Mouse (Mus musculus) brain, embryonic 14.5 days (tissue): ENCODE results near the gene Gm11114.

Source experiments
- CTCF ChIP-seq: fragments of 200-500 bp; IDR thresholded peaks from 2 replicates; pipeline ENCODE4 v1.5.1; 2012; ENCODE audit warnings: inconsistent platforms, mild to moderate bottlenecking, moderate library complexity, borderline replicate concordance; ENCODE audit not compliant: insufficient read depth, insufficient read length; ENCODE audit errors: extremely low read depth
- POLR2A ChIP-seq: fragments of 200-500 bp; IDR thresholded peaks from 2 replicates; pipeline ENCODE4 v1.6.1; 2012; ENCODE audit warnings: mild to moderate bottlenecking, inconsistent platforms, borderline replicate concordance; ENCODE audit not compliant: poor library complexity, insufficient read depth, insufficient read length, severe bottlenecking; ENCODE audit errors: extremely low read depth

DNA sequence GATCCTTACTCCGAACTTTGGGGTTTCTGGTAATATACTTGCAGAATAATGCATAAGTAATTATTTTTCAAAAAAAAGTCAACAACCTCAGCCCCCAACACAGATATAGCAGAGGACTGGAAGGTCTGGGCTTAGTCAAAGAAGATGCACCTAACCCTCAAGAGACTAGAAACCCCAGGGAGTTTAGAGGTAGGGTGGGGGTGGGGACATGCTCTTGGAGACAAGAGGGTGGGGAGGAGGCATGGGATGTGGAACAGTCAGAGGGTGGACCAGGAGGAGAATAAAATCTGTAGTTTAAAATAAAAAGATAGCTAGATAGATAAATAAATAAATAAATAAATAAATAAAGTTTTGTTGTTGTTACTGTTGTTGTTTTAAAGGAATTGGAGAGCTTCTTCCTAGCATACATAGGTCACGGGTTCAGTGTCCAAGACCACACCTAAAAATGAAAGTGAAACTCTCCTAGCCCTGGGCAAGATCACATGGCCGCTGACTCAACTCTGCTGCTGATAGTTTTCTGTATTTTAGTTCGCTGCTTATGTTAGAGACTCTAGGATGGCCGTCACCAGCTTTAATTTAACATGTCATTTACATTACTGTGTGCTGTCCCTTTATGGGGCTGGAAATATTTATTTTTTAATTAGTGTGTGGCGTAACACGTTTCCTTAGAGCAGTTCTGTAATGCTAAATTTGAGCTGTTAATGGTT is 44.7 kb downstream of the Gm11114 start:
- TF ChIP-seq CTCF, result no peak
- no peak for TF ChIP-seq POLR2A
